Mouse (Mus musculus) embryonic facial prominence, embryonic 12.5 days (tissue): Measurements from ENCODE around the gene C1qtnf9. TPM values are rescaled to one million over a fixed set of nuclear protein-coding genes. Genes with fewer than 3 reads are reported as not detected.
A peak's percentile ranks its signal among the peaks of the same experiment; 100 is the strongest.

ENCODE experiments used
- ATAC-seq: fragments of 200-750 bp; cut with Nextera tagmentation; 2 replicates; pipeline ENCODE4 v1.8.0; 2017; ENCODE audit not compliant: insufficient number of reproducible peaks, insufficient read depth, low FRiP score, low TSS enrichment
- H3K27ac ChIP-seq: fragments of 300-500 bp; sonication (generic); 2 replicates; pipeline ENCODE4 v1.5.1; 2016; ENCODE audit warnings: mild to moderate bottlenecking
- H3K27me3 ChIP-seq: fragments of 300-500 bp; sonication (generic); 2 replicates; pipeline ENCODE4 v1.6.1; 2016; ENCODE audit warnings: mild to moderate bottlenecking, moderate library complexity
- H3K36me3 ChIP-seq: fragments of 300-500 bp; sonication (generic); 2 replicates; pipeline ENCODE4 v1.6.1; 2016; ENCODE audit warnings: mild to moderate bottlenecking
- H3K4me1 ChIP-seq: fragments of 300-500 bp; sonication (generic); 2 replicates; pipeline ENCODE4 v1.6.1; 2016
- H3K4me2 ChIP-seq: fragments of 300-500 bp; sonication (generic); replicated peaks from 2 replicates; pipeline ENCODE4 v1.6.1; 2016; ENCODE audit warnings: mild to moderate bottlenecking, moderate library complexity
- H3K4me3 ChIP-seq: fragments of 300-500 bp; sonication (generic); 2 replicates; pipeline ENCODE4 v1.5.1; 2016; ENCODE audit warnings: mild to moderate bottlenecking
- H3K9ac ChIP-seq: fragments of 300-500 bp; sonication (generic); 2 replicates; pipeline ENCODE4 v1.6.1; 2016; ENCODE audit warnings: mild to moderate bottlenecking, moderate library complexity
- H3K9me3 ChIP-seq: fragments of 300-500 bp; sonication (generic); 2 replicates; pipeline ENCODE4 v1.6.1; 2016; ENCODE audit warnings: mild to moderate bottlenecking, moderate library complexity
- WGBS: fragments of 180-500 bp; shearing (Covaris S2); methylation state at CpG from one replicate; pipeline ENCODE4 v1.1.7; 2016; 5-methylcytosine and 5-hydroxymethylcytosine counted together
- polyA plus RNA-seq: library from polyadenylated mRNA; unstranded; fragments of >200 nt; fragmentation: Nextera tagmentation; extraction: Ambion mirVana; gene quantifications from 2 replicates; pipeline ENCODE4 v1.2.1, GENCODE M21; 2016

Gene C1qtnf9
- polyA plus RNA-seq, 1 experiment from 2014 or later, result 0.38 TPM

GRCm38 (mm10) chr14:60796600-60797322, 28.8 kb downstream of the C1qtnf9 start:
- Histone ChIP-seq H3K36me3 (peaks cover 26% of the 10 kb centered on the region), H3K4me2 (no peak overlapping the region), H3K4me3 (no peak overlapping the region), H3K4me1 (no peaks in the 10 kb centered on the region), H3K9me3 (no peaks in the 10 kb centered on the region), H3K27ac (no peak overlapping the region), H3K27me3 (no peaks in the 10 kb centered on the region), H3K9ac (no peak overlapping the region)
- 86% methylated on average over 4 of the region's 4 CpGs for WGBS
- no peak for ATAC-seq

- ATAC-seq, result no peak
- Histone ChIP-seq H3K9me3 (no peaks in the 10 kb centered on the region), H3K27me3 (no peaks in the 10 kb centered on the region), H3K27ac (no peak overlapping the region), H3K9ac (no peak overlapping the region), H3K4me2 (no peak overlapping the region), H3K4me3 (no peak overlapping the region), H3K36me3 (peaks cover 25% of the 10 kb centered on the region; the same call in 1 of the 2 replicates), H3K4me1 (no peaks in the 10 kb centered on the region)
- 91% methylated on average over 5 of the region's 5 CpGs for WGBS
These were observed 29.7 kb downstream of the C1qtnf9 start for GRCm38 (mm10) chr14:60797596-60797995.

GRCm38 (mm10) chr14:60798721-60799120, 30.8 kb downstream of the C1qtnf9 start:
- H3K4me1 ChIP-seq, result no peaks in the 10 kb centered on the region
- no peaks in the 10 kb centered on the region for H3K27me3 ChIP-seq
- no peak overlapping the region for H3K27ac ChIP-seq
- no peak overlapping the region for H3K4me3 ChIP-seq
- H3K36me3 ChIP-seq, result peaks cover 25% of the 10 kb centered on the region; the same call in 1 of the 2 replicates
- no peak for ATAC-seq
- WGBS, result 83% methylated on average over 4 of the region's 4 CpGs
- H3K9ac ChIP-seq, result no peak overlapping the region
- H3K4me2 ChIP-seq, result no peak overlapping the region
- H3K9me3 ChIP-seq, result no peaks in the 10 kb centered on the region

GRCm38 (mm10) chr14:60799762-60800728, 32.1 kb downstream of the C1qtnf9 start:
- Histone ChIP-seq H3K36me3 (peaks cover 30% of the 10 kb centered on the region; the same call in 1 of the 2 replicates), H3K4me2 (no peak overlapping the region), H3K27ac (no peak overlapping the region), H3K9ac (no peak overlapping the region), H3K4me1 (no peaks in the 10 kb centered on the region), H3K9me3 (no peaks in the 10 kb centered on the region), H3K4me3 (no peak overlapping the region), H3K27me3 (no peaks in the 10 kb centered on the region)
- ATAC-seq, result no peak
- WGBS, result 52% methylated on average over 9 of the region's 9 CpGs

- H3K9ac ChIP-seq, result no peak overlapping the region
- H3K4me3 ChIP-seq, result no peak overlapping the region
- WGBS, result 93% methylated on average over 13 of the region's 13 CpGs
- no peaks in the 10 kb centered on the region for H3K9me3 ChIP-seq
- no peak for ATAC-seq
- no peaks in the 10 kb centered on the region for H3K27me3 ChIP-seq
- peaks cover 20% of the 10 kb centered on the region; the same call in 1 of the 2 replicates for H3K36me3 ChIP-seq
- H3K4me1 ChIP-seq, result peaks cover 13% of the 10 kb centered on the region
- H3K4me2 ChIP-seq, result no peak overlapping the region
- no peak overlapping the region for H3K27ac ChIP-seq
These were observed 34.1 kb downstream of the C1qtnf9 start for GRCm38 (mm10) chr14:60802026-60802425.

GRCm38 (mm10) chr14:60804978-60805377, 37.0 kb downstream of the C1qtnf9 start:
- H3K9ac ChIP-seq, result no peak overlapping the region
- peaks cover 18% of the 10 kb centered on the region for H3K4me1 ChIP-seq
- 85% methylated on average over 9 of the region's 9 CpGs for WGBS
- no peak overlapping the region for H3K4me3 ChIP-seq
- H3K4me2 ChIP-seq, result no peak overlapping the region
- no peak overlapping the region for H3K27ac ChIP-seq
- H3K36me3 ChIP-seq, result peaks cover 13% of the 10 kb centered on the region; the same call in 1 of the 2 replicates
- no peaks in the 10 kb centered on the region for H3K27me3 ChIP-seq
- H3K9me3 ChIP-seq, result no peaks in the 10 kb centered on the region
- ATAC-seq, result no peak

- Histone ChIP-seq H3K4me2 (no peak overlapping the region), H3K4me1 (peaks cover 18% of the 10 kb centered on the region), H3K9ac (no peak overlapping the region), H3K27ac (0 out of 2 replicates have a peak overlapping the region, but pooled peaks have one; percentile 69), H3K9me3 (no peaks in the 10 kb centered on the region), H3K4me3 (no peak overlapping the region), H3K36me3 (peaks cover 10% of the 10 kb centered on the region; the same call in 1 of the 2 replicates), H3K27me3 (no peaks in the 10 kb centered on the region)
- WGBS, result 81% methylated on average over 1 of the region's 1 CpGs
- no peak for ATAC-seq
These were observed 37.9 kb downstream of the C1qtnf9 start for GRCm38 (mm10) chr14:60805871-60806270.

- H3K9me3 ChIP-seq, result no peaks in the 10 kb centered on the region
- H3K4me2 ChIP-seq, result no peak overlapping the region
- H3K9ac ChIP-seq, result no peak overlapping the region
- peaks cover 8% of the 10 kb centered on the region; the same call in 1 of the 2 replicates for H3K36me3 ChIP-seq
- no peaks in the 10 kb centered on the region for H3K27me3 ChIP-seq
- 27% methylated on average over 11 of the region's 11 CpGs for WGBS
- ATAC-seq, result 0 out of 2 replicates have a peak, but pooled peaks have one; percentile 72
- H3K4me1 ChIP-seq, result peaks cover 18% of the 10 kb centered on the region
- peak overlapping the region; percentile 69 for H3K27ac ChIP-seq
- no peak overlapping the region for H3K4me3 ChIP-seq
These were observed 39.0 kb downstream of the C1qtnf9 start for GRCm38 (mm10) chr14:60806891-60807344.

- Histone ChIP-seq H3K36me3 (peaks cover 2% of the 10 kb centered on the region), H3K9ac (no peak overlapping the region), H3K4me1 (peaks cover 18% of the 10 kb centered on the region), H3K27ac (no peak overlapping the region), H3K27me3 (no peaks in the 10 kb centered on the region), H3K4me3 (no peak overlapping the region), H3K9me3 (no peaks in the 10 kb centered on the region), H3K4me2 (no peak overlapping the region)
- 92% methylated on average over 8 of the region's 8 CpGs for whole genome bisulfite sequencing
- ATAC-seq, result no peak
These were observed 41.9 kb downstream of the C1qtnf9 start for GRCm38 (mm10) chr14:60809881-60810280.

GRCm38 (mm10) chr14:60811547-60811946, 43.6 kb downstream of the C1qtnf9 start:
- Histone ChIP-seq H3K4me1 (peaks cover 9% of the 10 kb centered on the region; the same call in 1 of the 2 replicates), H3K4me3 (no peak overlapping the region), H3K9ac (no peak overlapping the region), H3K9me3 (no peaks in the 10 kb centered on the region), H3K4me2 (no peak overlapping the region), H3K27me3 (no peaks in the 10 kb centered on the region), H3K27ac (no peak overlapping the region), H3K36me3 (no peaks in the 10 kb centered on the region; the same call in 1 of the 2 replicates)
- no peak for ATAC-seq
- 87% methylated on average over 4 of the region's 4 CpGs for WGBS

GRCm38 (mm10) chr14:60815098-60815497, 47.2 kb downstream of the C1qtnf9 start:
- Histone ChIP-seq H3K4me2 (no peak overlapping the region), H3K27ac (no peak overlapping the region), H3K4me1 (no peaks in the 10 kb centered on the region), H3K9me3 (no peaks in the 10 kb centered on the region), H3K4me3 (no peak overlapping the region), H3K27me3 (no peaks in the 10 kb centered on the region), H3K36me3 (no peaks in the 10 kb centered on the region; the same call in 1 of the 2 replicates), H3K9ac (no peak overlapping the region)
- WGBS, result 86% methylated on average over 5 of the region's 5 CpGs
- no peak for ATAC-seq
